ENCODE assay signal across 8 mouse cellular contexts in the genomic region with DNA sequence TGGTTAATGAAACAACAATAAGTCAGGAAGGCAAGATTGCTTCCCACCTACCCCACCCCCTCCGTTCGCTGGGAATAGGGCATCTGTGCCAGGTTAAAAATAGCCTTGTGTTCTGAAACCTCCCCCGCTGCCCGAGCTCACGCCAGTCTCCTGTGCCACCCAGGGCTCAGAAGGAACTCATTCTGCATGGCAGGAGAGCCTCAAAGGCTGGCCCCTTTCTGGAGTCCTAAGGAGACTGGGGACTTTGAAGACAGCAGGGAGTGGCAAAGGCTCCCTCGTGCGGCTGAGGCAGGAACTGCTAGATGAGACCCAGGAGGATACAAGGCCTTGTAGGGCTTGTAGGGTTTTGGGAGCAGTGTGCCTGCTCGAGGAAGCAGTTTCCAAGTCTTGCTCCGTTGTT. TPM values are rescaled to one million over a fixed set of nuclear protein-coding genes. Genes with fewer than 3 reads are reported as not detected.
DNase-seq lines count a peak whose midpoint lies in the region; ATAC-seq and TF ChIP-seq lines count a peak whose summit lies in the region.

No protein-coding gene starts in this region.

- H3K36me3 ChIP-seq in embryonic facial prominence, embryonic 15.5 days = no peaks in the 10 kb centered on the region
- no peaks in the 10 kb centered on the region for H3K36me3 ChIP-seq in heart, embryonic 11.5 days (ENCODE audit: control insufficient read depth, insufficient read depth, low read length)
- H3K36me3 ChIP-seq in kidney, embryonic 16.5 days (ENCODE audit: insufficient read depth, low read length) = no peaks in the 10 kb centered on the region
- no peaks in the 10 kb centered on the region for H3K36me3 ChIP-seq in liver, adult 2 months (ENCODE audit: control insufficient read depth, insufficient read depth, low read length)
- no peaks in the 10 kb centered on the region for H3K36me3 ChIP-seq in stomach, embryonic 14.5 days (ENCODE audit: control insufficient read depth, insufficient read depth, low read length)

- peak overlapping the region; percentile 37 for H3K4me2 ChIP-seq in embryonic facial prominence, embryonic 15.5 days (replicated peaks)
- peak overlapping the region; percentile 56 for H3K4me2 ChIP-seq in heart, embryonic 11.5 days
- H3K4me2 ChIP-seq in kidney, embryonic 16.5 days (replicated peaks; ENCODE audit: low read depth, low read length) = peak overlapping the region; percentile 37
- H3K4me2 ChIP-seq in stomach, embryonic 14.5 days (replicated peaks; ENCODE audit: low read depth, low read length) = 0 out of 2 replicates have a peak overlapping the region, but pooled peaks have one; percentile 18

- TF ChIP-seq CTCF in liver, adult 2 months (IDR thresholded peaks at IDR 0.05; ENCODE audit: low read depth, low read length) = peak; percentile 90

- no peak for TF ChIP-seq POLR2A in liver, adult 2 months (IDR thresholded peaks at IDR 0.05; ENCODE audit: extremely low read depth, insufficient read depth, low read length)

- H3K27me3 ChIP-seq in embryonic facial prominence, embryonic 15.5 days = no peaks in the 10 kb centered on the region
- peaks cover 7% of the 10 kb centered on the region; the same call in 1 of the 2 replicates for H3K27me3 ChIP-seq in heart, embryonic 11.5 days (ENCODE audit: control insufficient read depth, insufficient read depth, low read length)
- no peaks in the 10 kb centered on the region for H3K27me3 ChIP-seq in kidney, embryonic 16.5 days (ENCODE audit: insufficient read depth, low read length)
- H3K27me3 ChIP-seq in liver, adult 2 months (ENCODE audit: control insufficient read depth, insufficient read depth, low read length) = no peaks in the 10 kb centered on the region
- H3K27me3 ChIP-seq in stomach, embryonic 14.5 days (ENCODE audit: control insufficient read depth, insufficient read depth, low read length) = no peaks in the 10 kb centered on the region

- H3K27ac ChIP-seq in embryonic facial prominence, embryonic 15.5 days (replicated peaks) = no peak overlapping the region
- no peak overlapping the region for H3K27ac ChIP-seq in heart, embryonic 11.5 days (ENCODE audit: low read depth, low read length)
- H3K27ac ChIP-seq in kidney, embryonic 16.5 days (ENCODE audit: low read length) = no peak overlapping the region
- H3K27ac ChIP-seq in liver, adult 2 months (replicated peaks; ENCODE audit: insufficient read depth, low read depth, low read length) = no peak overlapping the region
- no peak overlapping the region for H3K27ac ChIP-seq in stomach, embryonic 14.5 days (ENCODE audit: low read length)

- peaks cover 26% of the 10 kb centered on the region for H3K4me1 ChIP-seq in embryonic facial prominence, embryonic 15.5 days
- peaks cover 13% of the 10 kb centered on the region for H3K4me1 ChIP-seq in heart, embryonic 11.5 days (ENCODE audit: control insufficient read depth, insufficient read depth, low read length)
- peaks cover 24% of the 10 kb centered on the region for H3K4me1 ChIP-seq in kidney, embryonic 16.5 days (ENCODE audit: insufficient read depth, low read length)
- H3K4me1 ChIP-seq in liver, adult 2 months (ENCODE audit: control insufficient read depth, insufficient read depth, low read length) = no peaks in the 10 kb centered on the region
- H3K4me1 ChIP-seq in stomach, embryonic 14.5 days (ENCODE audit: control insufficient read depth, insufficient read depth, low read length) = peaks cover 4% of the 10 kb centered on the region; the same call in 1 of the 2 replicates

- H3K9me3 ChIP-seq in embryonic facial prominence, embryonic 15.5 days (replicated peaks) = no peaks in the 10 kb centered on the region
- no peaks in the 10 kb centered on the region for H3K9me3 ChIP-seq in heart, embryonic 11.5 days (replicated peaks; ENCODE audit: control insufficient read depth, low read length)
- H3K9me3 ChIP-seq in kidney, embryonic 16.5 days (ENCODE audit: low read length) = no peaks in the 10 kb centered on the region
- H3K9me3 ChIP-seq in stomach, embryonic 14.5 days (ENCODE audit: control insufficient read depth, low read depth, low read length) = no peaks in the 10 kb centered on the region

- H3K4me3 ChIP-seq in embryonic facial prominence, embryonic 15.5 days (replicated peaks) = peak overlapping the region; percentile 16
- 0 out of 2 replicates have a peak overlapping the region, but pooled peaks have one; percentile 16 for H3K4me3 ChIP-seq in heart, embryonic 11.5 days (ENCODE audit: low read depth, low read length)
- 0 out of 2 replicates have a peak overlapping the region, but pooled peaks have one; percentile 3 for H3K4me3 ChIP-seq in kidney, embryonic 16.5 days (ENCODE audit: low read length)
- no peak overlapping the region for H3K4me3 ChIP-seq in liver, adult 2 months (ENCODE audit: insufficient read depth, low read depth, low read length)
- no peak overlapping the region for H3K4me3 ChIP-seq in stomach, embryonic 14.5 days (ENCODE audit: low read depth, low read length)

- H3K9ac ChIP-seq in embryonic facial prominence, embryonic 15.5 days = no peak overlapping the region
- H3K9ac ChIP-seq in heart, embryonic 11.5 days (ENCODE audit: low read depth, low read length) = no peak overlapping the region
- no peak overlapping the region for H3K9ac ChIP-seq in kidney, embryonic 16.5 days (replicated peaks; ENCODE audit: low read length)
- H3K9ac ChIP-seq in liver, adult 2 months (ENCODE audit: low read depth, low read length) = no peak overlapping the region
- H3K9ac ChIP-seq in stomach, embryonic 14.5 days (replicated peaks; ENCODE audit: low read depth, low read length) = no peak overlapping the region

- 4% methylated on average over 9 of the region's 9 CpGs for WGBS in embryonic facial prominence, embryonic 15.5 days
- 7% methylated on average over 9 of the region's 9 CpGs for WGBS in heart, embryonic 11.5 days (ENCODE audit: insufficient replicate concordance)
- WGBS in kidney, embryonic 16.5 days = 3% methylated on average over 9 of the region's 9 CpGs
- 9% methylated on average over 9 of the region's 9 CpGs for WGBS in liver, adult 2 months
- WGBS in stomach, embryonic 14.5 days = 9% methylated on average over 9 of the region's 9 CpGs

- peak; percentile 79 for DNase-seq in A20 (ENCODE audit: low read depth, low spot score)
- DNase-seq in adrenal gland, postnatal 25 days = peak; percentile 79
- peak; percentile 35 for DNase-seq in liver, adult 2 months (ENCODE audit: extremely low read depth, low read depth, low spot score)
- DNase-seq in natural killer cell, adult 2 months (ENCODE audit: low spot score in 2 of 2) = peak; percentile 48 to 59

- ATAC-seq in embryonic facial prominence, embryonic 15.5 days (ENCODE audit: insufficient number of reproducible peaks, low FRiP score, low TSS enrichment, low read depth) = 0 out of 2 replicates have a peak, but pooled peaks have one; percentile 22
- no peak for ATAC-seq in heart, embryonic 11.5 days (replicated peaks; ENCODE audit: insufficient number of reproducible peaks, low FRiP score, low TSS enrichment)
- peak; percentile 49; the same call in 1 of the 2 replicates for ATAC-seq in kidney, embryonic 16.5 days (ENCODE audit: low FRiP score, low TSS enrichment)
- 0 out of 2 replicates have a peak, but pooled peaks have one; percentile 23 for ATAC-seq in stomach, embryonic 14.5 days (ENCODE audit: insufficient number of reproducible peaks, insufficient read depth, low FRiP score, low read depth)

- no peaks in the 10 kb centered on the region for H3K79me2 ChIP-seq in liver, adult 2 months (ENCODE audit: control insufficient read depth, insufficient read depth, low read length)

RNA-seq across cellular contexts. Expression of a gene that starts 24.8 kb away (rescaled TPM):
- total RNA-seq in adrenal gland, postnatal 25 days (2021) = not detected in 2 replicates
- polyA plus RNA-seq in embryonic facial prominence, embryonic 15.5 days (2015; fragmentation: Nextera tagmentation; extraction: Ambion mirVana) = 0.36 and 0.46 TPM in 2 replicates
- 0.17 TPM in 1 of 2 replicates, not detected in the other for polyA plus RNA-seq in heart, embryonic 11.5 days (2014; fragmentation: Nextera tagmentation; extraction: Ambion mirVana)
- polyA plus RNA-seq in kidney, embryonic 16.5 days (2015; fragmentation: Nextera tagmentation; extraction: Ambion mirVana) = 0.17 and 0.24 TPM in 2 replicates
- total RNA-seq in liver, adult 2 months (2014; rRNA removed) = not detected in 2 replicates
- polyA plus RNA-seq in liver, adult 2 months (2012; rRNA removed) = not detected in 2 replicates
- 0.21 TPM in 1 of 2 replicates, not detected in the other for polyA plus RNA-seq in stomach, embryonic 14.5 days (2014; fragmentation: Nextera tagmentation; extraction: Ambion mirVana)

RNA-seq across cellular contexts. Expression of a gene that starts 25.4 kb away (rescaled TPM):
- 53.7 and 55.3 TPM in 2 replicates for total RNA-seq in adrenal gland, postnatal 25 days (2021)
- polyA plus RNA-seq in embryonic facial prominence, embryonic 15.5 days (2015; fragmentation: Nextera tagmentation; extraction: Ambion mirVana) = 41.1 and 42.6 TPM in 2 replicates
- polyA plus RNA-seq in heart, embryonic 11.5 days (2014; fragmentation: Nextera tagmentation; extraction: Ambion mirVana) = 22.9 and 26.2 TPM in 2 replicates
- polyA plus RNA-seq in kidney, embryonic 16.5 days (2015; fragmentation: Nextera tagmentation; extraction: Ambion mirVana) = 40.4 and 41.0 TPM in 2 replicates
- 3.7 and 3.9 TPM in 2 replicates for total RNA-seq in liver, adult 2 months (2014; rRNA removed)
- 2.2 and 3.3 TPM in 2 replicates for polyA plus RNA-seq in liver, adult 2 months (2012; rRNA removed)
- polyA plus RNA-seq in stomach, embryonic 14.5 days (2014; fragmentation: Nextera tagmentation; extraction: Ambion mirVana) = 42.7 and 49.0 TPM in 2 replicates

RNA-seq across cellular contexts. Expression of a gene that starts 32.1 kb away (rescaled TPM):
- 27.4 and 30.2 TPM in 2 replicates for total RNA-seq in adrenal gland, postnatal 25 days (2021)
- 1.3 and 1.5 TPM in 2 replicates for polyA plus RNA-seq in embryonic facial prominence, embryonic 15.5 days (2015; fragmentation: Nextera tagmentation; extraction: Ambion mirVana)
- polyA plus RNA-seq in heart, embryonic 11.5 days (2014; fragmentation: Nextera tagmentation; extraction: Ambion mirVana) = 0.07 TPM in 1 of 2 replicates, not detected in the other
- 2.0 and 2.2 TPM in 2 replicates for polyA plus RNA-seq in kidney, embryonic 16.5 days (2015; fragmentation: Nextera tagmentation; extraction: Ambion mirVana)
- total RNA-seq in liver, adult 2 months (2014; rRNA removed) = 0.13 and 0.18 TPM in 2 replicates
- 0.09 and 0.10 TPM in 2 replicates for polyA plus RNA-seq in liver, adult 2 months (2012; rRNA removed)
- 0.16 and 0.32 TPM in 2 replicates for polyA plus RNA-seq in stomach, embryonic 14.5 days (2014; fragmentation: Nextera tagmentation; extraction: Ambion mirVana)

Comparison
In these comparisons a context has a peak if more than half of its experiments do, and no peak if none do; other contexts are left out.
1. H3K4me3 ChIP-seq: peak in embryonic facial prominence, embryonic 15.5 days (single experiment), heart, embryonic 11.5 days (single experiment) and kidney, embryonic 16.5 days (single experiment); none in liver, adult 2 months (single experiment) and stomach, embryonic 14.5 days (single experiment).
2. Peak in every context shown above with its lines, with median percentiles within 50 percentile points of each other: DNase-seq and H3K4me2 ChIP-seq.